Mouse (Mus musculus): ENCODE measurements around the gene Jade1. TPM values are rescaled to one million over a fixed set of nuclear protein-coding genes. Genes with fewer than 3 reads are reported as not detected.
A peak's percentile ranks its signal among the peaks of the same experiment; 100 is the strongest.

Jade1 gene
- total and polyA plus RNA-seq, 3 experiments = 116 to 150 (median 134) TPM

DNA sequence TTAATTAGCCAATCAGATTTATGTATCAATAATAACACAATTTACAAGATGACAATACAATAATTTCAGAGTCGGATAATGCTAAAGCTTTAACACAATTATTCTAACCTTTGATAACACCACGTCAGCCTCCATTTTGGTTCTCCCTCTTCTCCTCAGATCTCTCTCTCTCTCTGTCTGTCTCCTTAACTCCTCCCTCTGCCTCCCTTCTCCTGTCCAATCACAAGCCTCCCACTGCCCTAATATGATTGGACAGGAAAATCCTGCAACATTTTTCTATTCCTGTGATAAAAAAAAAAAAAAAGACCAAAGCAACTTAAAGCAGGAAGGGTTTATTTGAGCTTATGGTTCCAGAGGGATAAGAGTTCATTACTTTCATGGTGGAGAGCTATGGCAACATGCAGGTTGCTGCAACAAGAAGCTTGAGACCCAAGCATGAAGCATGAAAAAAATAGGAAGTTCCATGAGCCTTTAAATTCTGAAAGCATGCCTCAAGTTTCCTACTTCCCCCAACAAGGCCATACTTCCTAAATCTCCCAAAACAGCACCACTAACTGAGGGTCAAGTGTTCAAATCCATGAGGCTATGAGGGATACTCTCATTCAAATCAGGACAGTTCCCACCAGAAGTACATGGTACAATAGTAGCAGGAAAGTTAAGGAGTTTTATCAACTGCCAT is 27.1 kb upstream of the Jade1 start:
- Histone ChIP-seq H3K27ac (ENCODE audit: control insufficient read depth, low read depth, low read length) (no peak overlapping the region), H3K4me1 (ENCODE audit: control insufficient read depth in 1 of 2, insufficient read depth in 2 of 2, low read length in 2 of 2) (peaks cover 0 to 2% of the 10 kb centered on the region in 2 experiments; a peak in 1 of 4 replicates), H3K4me3 (ENCODE audit: control insufficient read depth in 1 of 2, insufficient read depth in 1 of 2, low read depth in 2 of 2, low read length in 2 of 2) (no peak overlapping the region), H3K9me3 (replicated peaks; ENCODE audit: insufficient read depth, low read length) (no peaks in the 10 kb centered on the region), H3K79me2 (ENCODE audit: control insufficient read depth, insufficient read depth, low read length, poor library complexity) (no peaks in the 10 kb centered on the region), H3K36me3 (ENCODE audit: control insufficient read depth in 1 of 2, insufficient read depth in 2 of 2, low read length in 2 of 2) (no peaks in the 10 kb centered on the region), H3K27me3 (ENCODE audit: control insufficient read depth in 1 of 2, insufficient read depth in 2 of 2, low read length in 2 of 2) (no peaks in the 10 kb centered on the region; a peak in 1 of 4 replicates), H3K9ac (ENCODE audit: control insufficient read depth, low read depth, low read length, poor library complexity, severe bottlenecking) (no peak overlapping the region)
- peak; percentile 29; the same call in 1 of the 2 replicates for TF ChIP-seq ZNF384 (IDR thresholded peaks at IDR 0.05; ENCODE audit: low read depth, low read length)
- TF ChIP-seq TCF12 (IDR thresholded peaks at IDR 0.05; ENCODE audit: low read depth, low read length) = no peak
- peak; percentile 32 for DNase-seq (ENCODE audit: low read depth, low spot score)

GRCm38 (mm10) chr3:41530156-41530555 is 25.4 kb upstream of the Jade1 start:
- Histone ChIP-seq H3K9ac (ENCODE audit: control insufficient read depth, low read depth, low read length, poor library complexity, severe bottlenecking) (no peak overlapping the region), H3K27ac (ENCODE audit: control insufficient read depth, low read depth, low read length) (no peak overlapping the region), H3K36me3 (ENCODE audit: control insufficient read depth in 1 of 2, insufficient read depth in 2 of 2, low read length in 2 of 2) (no peaks in the 10 kb centered on the region), H3K4me3 (ENCODE audit: control insufficient read depth in 1 of 2, insufficient read depth in 1 of 2, low read depth in 2 of 2, low read length in 2 of 2) (no peak overlapping the region), H3K27me3 (ENCODE audit: control insufficient read depth in 1 of 2, insufficient read depth in 2 of 2, low read length in 2 of 2) (no peaks in the 10 kb centered on the region; a peak in 1 of 4 replicates), H3K9me3 (replicated peaks; ENCODE audit: insufficient read depth, low read length) (no peaks in the 10 kb centered on the region), H3K79me2 (ENCODE audit: control insufficient read depth, insufficient read depth, low read length, poor library complexity) (no peaks in the 10 kb centered on the region), H3K4me1 (ENCODE audit: control insufficient read depth in 1 of 2, insufficient read depth in 2 of 2, low read length in 2 of 2) (peaks cover 0 to 2% of the 10 kb centered on the region in 2 experiments; a peak in 1 of 4 replicates)
- no peak for DNase-seq (ENCODE audit: low read depth, low spot score)
- TF ChIP-seq TAL1 (IDR thresholded peaks at IDR 0.05; ENCODE audit: low read length) = no peak
- no peak for TF ChIP-seq UBTF (IDR thresholded peaks at IDR 0.05; ENCODE audit: borderline replicate concordance, insufficient read depth, low read depth, low read length)
- TF ChIP-seq JUND (IDR thresholded peaks at IDR 0.05; ENCODE audit: low read depth, low read length) = no peak

DNA sequence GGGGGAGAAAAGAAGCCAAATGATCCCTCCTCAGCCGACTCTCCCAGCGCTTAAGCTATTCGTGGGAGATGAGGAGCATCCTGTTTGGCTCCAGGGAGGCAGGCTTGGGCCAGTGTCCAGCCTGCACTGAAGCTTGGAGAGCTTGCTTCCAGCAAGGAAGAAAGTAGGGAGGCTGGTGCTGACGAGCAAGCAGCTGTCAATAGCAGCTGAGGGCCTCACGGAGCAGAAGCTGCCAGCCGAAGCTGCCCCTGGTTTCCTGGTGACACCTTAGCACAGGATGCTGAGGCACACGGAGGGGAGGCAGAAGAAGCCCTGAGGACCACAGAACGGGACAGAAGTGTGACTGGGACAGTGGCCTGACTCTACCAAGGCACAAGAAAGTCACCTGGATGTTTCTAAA is 24.0 kb upstream of the Jade1 start:
- no peaks in the 10 kb centered on the region for H3K36me3 ChIP-seq (ENCODE audit: control insufficient read depth in 1 of 2, insufficient read depth in 2 of 2, low read length in 2 of 2)
- no peak overlapping the region for H3K4me3 ChIP-seq (ENCODE audit: control insufficient read depth in 1 of 2, insufficient read depth in 1 of 2, low read depth in 2 of 2, low read length in 2 of 2)
- H3K27ac ChIP-seq (ENCODE audit: control insufficient read depth, low read depth, low read length) = no peak overlapping the region
- TF ChIP-seq JUND (IDR thresholded peaks at IDR 0.05; ENCODE audit: low read depth, low read length) = no peak
- TF ChIP-seq TCF12 (IDR thresholded peaks at IDR 0.05; ENCODE audit: low read depth, low read length) = no peak
- TF ChIP-seq CTCF (IDR thresholded peaks at IDR 0.05 in 2 of 3, conservative IDR thresholded peaks at IDR 0.05 in 1 of 3; ENCODE audit: control insufficient read depth in 1 of 3, insufficient read depth in 1 of 3, low read depth in 2 of 3, low read length in 3 of 3, poor library complexity in 1 of 3, severe bottlenecking in 1 of 3) = no peak
- TF ChIP-seq MEF2A (IDR thresholded peaks at IDR 0.05; ENCODE audit: extremely low read depth, insufficient replicate concordance, low read depth, low read length, poor library complexity, severe bottlenecking) = no peak
- no peak for TF ChIP-seq KAT2A (conservative IDR thresholded peaks at IDR 0.05; ENCODE audit: low read depth, low read length)
- TF ChIP-seq POLR2A (IDR thresholded peaks at IDR 0.05; ENCODE audit: control insufficient read depth in 1 of 2, insufficient read depth in 1 of 2, low read depth in 1 of 2, low read length in 2 of 2, poor library complexity in 1 of 2) = no peak
- no peak for TF ChIP-seq MXI1 (IDR thresholded peaks at IDR 0.05; ENCODE audit: low read depth, low read length)
- TF ChIP-seq ETS1 (IDR thresholded peaks at IDR 0.05; ENCODE audit: low read depth, low read length) = no peak
- no peak for DNase-seq (ENCODE audit: low read depth, low spot score)
- H3K4me1 ChIP-seq (ENCODE audit: control insufficient read depth in 1 of 2, insufficient read depth in 2 of 2, low read length in 2 of 2) = peaks cover 0 to 2% of the 10 kb centered on the region in 2 experiments; a peak in 1 of 4 replicates
- H3K79me2 ChIP-seq (ENCODE audit: control insufficient read depth, insufficient read depth, low read length, poor library complexity) = no peaks in the 10 kb centered on the region
- no peaks in the 10 kb centered on the region for H3K9me3 ChIP-seq (replicated peaks; ENCODE audit: insufficient read depth, low read length)
- H3K9ac ChIP-seq (ENCODE audit: control insufficient read depth, low read depth, low read length, poor library complexity, severe bottlenecking) = no peak overlapping the region
- no peaks in the 10 kb centered on the region; a peak in 1 of 4 replicates for H3K27me3 ChIP-seq (ENCODE audit: control insufficient read depth in 1 of 2, insufficient read depth in 2 of 2, low read length in 2 of 2)
